Mouse (Mus musculus) neutrophil, adult 5-6 weeks (primary cell): Measurements from ENCODE around the gene F7. TPM values are rescaled to one million over a fixed set of nuclear protein-coding genes. Genes with fewer than 3 reads are reported as not detected.
"Not testable (repeated sequence)": the region's sequence is repeated elsewhere in the genome, so short reads cannot be mapped to it uniquely, and the experiment has no call there.

Source experiments
- ATAC-seq: fragments of 151-379, 151-347 bp; 2 replicates; pipeline ENCODE4 v1.8.0; 2017; ENCODE audit warnings: mild to moderate bottlenecking, moderate TSS enrichment; ENCODE audit not compliant: insufficient number of reproducible peaks, poor library complexity, low FRiP score, severe bottlenecking; ENCODE audit errors: extremely low read depth
- total RNA-seq: library from RNA; stranded (forward); fragments of 200-1000 nt; gene quantifications from 2 replicates; pipeline ENCODE4 v1.2.3, GENCODE M21; 2017

F7 gene
- total RNA-seq, 1 experiment from 2014 or later: 0.23 TPM

DNA sequence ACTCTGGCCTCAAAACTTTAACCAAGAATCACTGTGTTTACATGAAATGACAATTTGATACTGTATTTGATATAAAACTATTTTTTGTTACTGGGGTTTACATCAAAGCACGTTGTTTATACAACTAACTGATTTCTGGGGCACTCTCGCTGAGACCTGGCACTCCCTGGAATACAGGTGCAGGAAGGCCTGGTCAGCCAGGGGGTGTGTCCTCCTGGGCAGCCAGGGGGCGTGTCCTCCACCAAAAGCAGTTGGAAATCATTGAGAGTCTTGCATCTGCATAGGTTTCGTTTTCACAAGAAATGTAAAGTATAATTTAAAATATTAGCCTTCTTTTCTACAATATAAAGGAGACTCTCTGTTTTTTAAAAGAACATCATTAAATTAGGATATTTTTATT, 6.3 kb upstream of the F7 start:
- ATAC-seq: no peak

GRCm38 (mm10) chr8:13021830-13022229, 4.0 kb upstream of the F7 start:
- ATAC-seq: no peak

DNA sequence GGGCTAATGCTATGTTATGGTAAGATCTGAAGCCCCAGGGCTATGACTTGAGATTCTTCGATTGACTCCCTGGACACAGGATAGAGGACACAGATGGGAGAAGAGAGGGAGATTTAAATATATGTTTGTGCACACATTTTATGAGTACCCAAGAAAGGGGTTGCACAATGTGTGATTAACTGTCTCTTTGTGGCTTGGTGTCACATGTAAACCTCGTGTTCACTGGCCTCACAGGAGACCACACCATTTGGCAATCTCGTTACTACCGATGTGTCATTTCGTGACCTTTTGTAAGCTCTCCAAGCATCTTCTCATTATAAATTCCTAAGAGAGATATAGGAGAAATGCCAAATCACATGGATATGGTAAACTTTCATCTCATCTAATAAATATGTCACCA, 1.8 kb downstream of the F7 start:
- ATAC-seq: no peak

GRCm38 (mm10) chr8:13028482-13028881, 2.6 kb downstream of the F7 start:
- no peak for ATAC-seq

GRCm38 (mm10) chr8:13036346-13036812, 10.5 kb downstream of the F7 start:
- peak; percentile 22; the same call in 1 of the 2 replicates for ATAC-seq

GRCm38 (mm10) chr8:13037015-13037414, 11.2 kb downstream of the F7 start, which contains the start of gene F10:
TSS of gene F10 (plus strand) at chr8:13037308.
- ATAC-seq: peak; percentile 25; the same call in 1 of the 2 replicates

DNA sequence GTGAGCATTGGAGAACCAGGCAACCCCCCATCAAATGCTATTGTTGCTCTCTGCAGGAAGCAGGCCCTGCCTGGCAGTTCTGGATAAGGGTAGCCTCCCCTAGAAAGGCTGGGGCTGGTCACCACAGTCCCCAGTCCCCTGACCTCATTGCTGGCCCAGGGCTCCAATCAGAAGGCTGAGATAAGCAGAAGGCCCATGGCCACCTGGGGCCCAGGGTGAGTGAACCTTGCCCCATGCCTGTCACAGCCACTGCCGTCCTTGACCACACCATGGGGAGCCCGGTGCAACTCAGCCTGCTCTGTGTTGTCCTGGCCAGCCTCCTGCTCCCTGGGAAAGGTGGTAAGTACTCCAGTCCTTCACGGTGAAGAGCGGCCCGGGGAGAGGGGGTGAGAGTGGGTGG, 11.7 kb downstream of the F7 start:
- no peak for ATAC-seq

- no peak for ATAC-seq
Measured at GRCm38 (mm10) chr8:13039054-13039453, 13.2 kb downstream of the F7 start.

GRCm38 (mm10) chr8:13041459-13041858, 15.6 kb downstream of the F7 start:
- no peak for ATAC-seq

DNA sequence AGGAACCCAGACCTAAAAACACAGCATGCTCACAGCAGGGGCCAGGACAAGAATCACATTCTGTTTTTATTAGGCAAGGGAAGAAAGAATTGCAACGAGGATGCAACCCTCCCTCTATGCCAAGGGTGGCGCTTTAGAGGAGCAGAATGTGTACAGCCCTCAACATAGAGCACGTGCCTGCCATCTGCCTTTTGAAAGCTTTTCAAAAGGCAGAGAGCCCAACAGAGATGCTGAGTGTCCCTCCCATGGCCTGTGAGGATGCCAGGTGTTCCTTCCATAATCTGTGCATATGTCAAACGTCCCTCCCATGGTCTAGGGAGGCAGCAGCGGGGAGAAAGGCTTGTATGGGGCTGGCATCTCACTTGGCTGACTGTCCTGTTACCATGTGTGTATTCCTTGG, 21.8 kb downstream of the F7 start:
- no peak for ATAC-seq

DNA sequence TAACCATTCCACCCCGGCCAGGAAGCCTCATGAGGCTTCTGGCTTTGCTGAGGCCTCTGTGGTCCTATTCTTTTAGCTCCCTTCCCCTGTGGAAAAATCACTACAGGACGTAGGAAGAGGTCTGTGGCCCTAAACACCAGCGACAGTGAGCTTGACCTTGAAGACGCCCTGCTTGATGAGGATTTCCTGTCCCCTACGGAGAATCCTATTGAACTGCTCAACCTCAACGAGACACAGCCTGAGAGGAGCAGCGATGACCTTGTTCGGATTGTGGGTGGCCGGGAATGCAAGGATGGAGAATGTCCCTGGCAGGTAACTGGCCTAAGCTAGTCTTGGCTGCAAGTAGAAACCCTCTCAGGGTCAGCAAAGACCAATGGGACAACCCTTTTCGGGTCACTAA, 24.7 kb downstream of the F7 start:
- ATAC-seq: no peak

- ATAC-seq: no peak
Measured at GRCm38 (mm10) chr8:13057351-13057750, 31.5 kb downstream of the F7 start.

DNA sequence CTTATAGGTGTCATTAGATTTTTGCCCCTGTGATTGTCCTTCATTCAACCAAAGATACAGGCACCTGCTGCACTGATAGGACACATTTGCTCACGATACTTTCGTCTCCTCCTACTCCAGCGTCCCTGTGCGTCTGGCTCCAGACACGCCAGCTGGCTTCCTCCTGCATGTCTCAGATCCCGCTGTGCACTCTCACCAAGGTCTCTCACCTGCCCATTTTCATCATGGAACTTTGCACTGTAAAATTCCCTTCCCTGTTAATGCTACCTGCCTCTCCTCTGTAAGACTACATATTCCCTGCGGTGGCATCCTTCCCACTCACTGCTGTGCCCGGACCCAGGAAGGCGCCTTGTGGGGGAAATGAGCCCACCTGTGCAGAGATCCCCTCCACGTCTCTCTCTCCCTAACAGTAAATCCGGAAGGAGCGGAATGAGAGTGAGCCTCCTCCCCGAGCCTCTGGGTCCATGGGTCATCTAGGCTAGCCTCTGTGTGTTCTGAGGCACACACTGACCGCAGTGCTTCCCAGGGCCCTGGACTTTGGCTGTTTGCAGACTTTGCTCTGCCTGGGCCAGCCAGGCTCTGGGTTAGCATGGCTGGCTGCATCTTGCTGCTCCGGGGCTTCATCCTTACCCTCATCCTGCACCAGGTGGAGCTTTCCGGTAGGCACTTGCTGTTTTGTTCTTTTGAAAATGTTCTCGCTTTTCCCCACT, 34.8 kb downstream of the F7 start, which contains the start of gene Proz:
TSS of gene Proz (plus strand) at position 474 of the 710 bp plus-strand sequence.
- ATAC-seq: no peak

DNA sequence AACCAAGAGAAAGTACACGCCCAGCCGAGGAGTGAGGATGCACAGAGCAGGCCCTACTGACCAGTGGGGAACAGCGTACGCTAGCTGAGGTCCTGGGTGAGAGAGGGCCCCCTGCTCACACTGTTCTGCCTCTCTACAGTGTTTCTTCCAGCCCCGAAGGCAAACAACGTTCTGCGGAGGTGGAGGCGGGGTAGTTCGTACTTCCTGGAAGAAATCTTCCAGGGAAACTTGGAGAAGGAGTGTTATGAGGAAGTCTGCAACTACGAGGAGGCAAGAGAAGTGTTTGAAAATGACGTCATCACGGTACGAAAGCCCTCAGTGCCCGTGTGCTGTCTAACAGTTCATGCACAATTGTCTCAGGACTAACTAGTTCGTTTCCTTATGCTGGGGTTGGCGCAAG, 37.3 kb downstream of the F7 start:
- ATAC-seq: no peak

GRCm38 (mm10) chr8:13073255-13073654, 47.4 kb downstream of the F7 start:
- no peak for ATAC-seq

GRCm38 (mm10) chr8:13075044-13075443, 49.2 kb downstream of the F7 start:
- peak; percentile 17; the same call in 1 of the 2 replicates for ATAC-seq

DNA sequence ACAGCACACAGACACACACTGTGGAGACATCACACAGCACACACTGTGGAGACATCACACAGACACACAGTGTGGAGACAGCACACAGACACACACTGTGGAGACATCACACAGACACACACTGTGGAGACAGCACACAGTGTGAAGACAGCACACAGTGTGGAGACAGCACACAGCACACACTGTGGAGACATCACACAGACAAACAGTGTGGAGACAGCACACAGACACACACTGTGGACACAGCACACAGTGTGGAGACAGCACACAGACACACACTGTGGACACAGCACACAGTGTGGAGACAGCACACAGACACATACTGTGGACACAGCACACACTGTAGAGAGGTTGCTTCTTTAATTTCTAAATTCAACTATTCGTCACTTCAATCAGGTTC, 49.7 kb downstream of the F7 start:
- not testable (repeated sequence) for ATAC-seq

- ATAC-seq: no peak
Measured at GRCm38 (mm10) chr8:13077542-13077941, 51.7 kb downstream of the F7 start.
